Mouse (Mus musculus) adrenal gland, adult 18-20 months (tissue): Measurements from ENCODE around the gene Scn4a. TPM values are rescaled to one million over a fixed set of nuclear protein-coding genes. Genes with fewer than 3 reads are reported as not detected.
A peak's percentile ranks its signal among the peaks of the same experiment; 100 is the strongest.
"Not testable (repeated sequence)": the region's sequence is repeated elsewhere in the genome, so short reads cannot be mapped to it uniquely, and the experiment has no call there.

Experiments
- DNase-seq, 2 experiments: peaks; one replicate each; pipeline ENCODE4 v3.0.0; 2021 to 2022; ENCODE audit warnings: low spot score in 2 of 2
- total RNA-seq, 2 experiments: library from RNA; stranded (reverse); gene quantifications; 1 replicate in 1 of 2; 2 replicates in 1 of 2; pipeline ENCODE4 v1.2.3; 2021

The Scn4a gene
- total RNA-seq, 2 experiments from 2014 or later: 0.20 to 0.99 TPM

- DNase-seq: no peak
Observed at GRCm38 (mm10) chr11:106359350-106359749, 6.3 kb upstream of the Scn4a start.

- peak in 1 of 2 experiments; percentile 19 for DNase-seq
Observed at GRCm38 (mm10) chr11:106355382-106356128, 2.5 kb upstream of the Scn4a start.

- DNase-seq: no peak
Observed at GRCm38 (mm10) chr11:106354181-106354580, 1.1 kb upstream of the Scn4a start.

- no peak for DNase-seq
Observed at GRCm38 (mm10) chr11:106351941-106352340, 1.1 kb downstream of the Scn4a start.

GRCm38 (mm10) chr11:106351253-106351652, 1.8 kb downstream of the Scn4a start:
- no peak for DNase-seq

GRCm38 (mm10) chr11:106350853-106351252, 2.2 kb downstream of the Scn4a start:
- DNase-seq: no peak

- no peak for DNase-seq
Observed at GRCm38 (mm10) chr11:106349772-106350171, 3.3 kb downstream of the Scn4a start.

GRCm38 (mm10) chr11:106344910-106345309, 8.2 kb downstream of the Scn4a start:
- no peak for DNase-seq

- DNase-seq: no peak
Observed at GRCm38 (mm10) chr11:106340990-106341520, 12.0 kb downstream of the Scn4a start.

GRCm38 (mm10) chr11:106339323-106339722, 13.8 kb downstream of the Scn4a start:
- DNase-seq: not testable (repeated sequence)

GRCm38 (mm10) chr11:106338870-106339269, 14.2 kb downstream of the Scn4a start:
- no peak for DNase-seq

GRCm38 (mm10) chr11:106338029-106338428, 15.1 kb downstream of the Scn4a start:
- DNase-seq: no peak

GRCm38 (mm10) chr11:106334066-106334465, 19.0 kb downstream of the Scn4a start:
- DNase-seq: no peak

GRCm38 (mm10) chr11:106332458-106332857, 20.6 kb downstream of the Scn4a start:
- DNase-seq: no peak

GRCm38 (mm10) chr11:106329682-106330081, 23.4 kb downstream of the Scn4a start:
- DNase-seq: peak in 1 of 2 experiments; percentile 8

GRCm38 (mm10) chr11:106329128-106329527, 24.0 kb downstream of the Scn4a start:
- no peak for DNase-seq

- DNase-seq: no peak
Observed at GRCm38 (mm10) chr11:106328521-106328920, 24.6 kb downstream of the Scn4a start.

GRCm38 (mm10) chr11:106326475-106326874, 26.6 kb downstream of the Scn4a start:
- no peak for DNase-seq

- peak; percentile 46 to 51 for DNase-seq
Observed at GRCm38 (mm10) chr11:106325566-106326206, 27.4 kb downstream of the Scn4a start.

GRCm38 (mm10) chr11:106324858-106325257, 28.2 kb downstream of the Scn4a start:
- DNase-seq: no peak

- no peak for DNase-seq
Observed at GRCm38 (mm10) chr11:106318406-106319366, 34.4 kb downstream of the Scn4a start.
